18 mouse cellular contexts compared by ENCODE assay signal in the genomic region with DNA sequence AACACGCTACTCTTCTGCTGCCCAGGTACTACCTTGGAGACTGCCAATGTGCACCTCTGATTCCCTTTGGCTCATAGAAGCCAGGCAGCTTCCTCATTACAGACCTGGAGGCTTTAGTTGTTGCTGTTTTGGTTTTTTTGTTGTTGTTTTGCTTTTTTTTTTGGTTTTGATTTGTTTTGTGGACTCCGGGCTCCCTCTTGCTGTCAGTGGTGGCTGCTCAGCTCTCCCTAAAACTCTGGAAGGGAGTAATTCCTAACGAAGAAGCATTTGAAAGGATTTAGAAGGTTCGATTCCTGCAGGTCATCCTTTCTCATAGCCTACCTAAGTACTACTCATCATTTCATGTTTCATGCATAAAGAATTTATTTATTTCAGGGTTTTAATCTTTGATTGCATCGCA.
"Had no signal": no experiment of that assay in that cellular context is flagged by ENCODE, and none has a peak within 500 bp of the region (broad histone marks: within the 10 kb centered on the region; RNA-seq: fewer than 3 reads in every experiment).

No protein-coding gene starts in this region.

- H3K36me3 ChIP-seq: intestine, embryonic 15.5 days; kidney, embryonic 15.5 days; lung, embryonic 15.5 days; midbrain, embryonic 10.5 days; midbrain, embryonic 13.5 days; neural tube, embryonic 12.5 days; neural tube, embryonic 15.5 days had no signal

- ATAC-seq: intestine, embryonic 15.5 days; midbrain, embryonic 13.5 days had no signal

- H3K4me3 ChIP-seq: intestine, embryonic 15.5 days; kidney, embryonic 15.5 days; lung, embryonic 15.5 days; megakaryocyte, embryonic 14.5 days; midbrain, embryonic 10.5 days; midbrain, embryonic 13.5 days; neural tube, embryonic 12.5 days; neural tube, embryonic 15.5 days had no signal

- DNase-seq: kidney, adult 11 months; kidney, adult 8-10 months; kidney, postnatal 14 days; lung, adult 18-20 months; lung, postnatal 10 days; lung, postnatal 36 days; thymus, adult 2 months; thymus, postnatal 14 days; thymus, postnatal 4 days had no signal

- H3K9me3 ChIP-seq: intestine, embryonic 15.5 days; kidney, embryonic 15.5 days; lung, embryonic 15.5 days; megakaryocyte, embryonic 14.5 days; midbrain, embryonic 10.5 days; midbrain, embryonic 13.5 days; neural tube, embryonic 12.5 days; neural tube, embryonic 15.5 days had no signal

- H3K9ac ChIP-seq: intestine, embryonic 15.5 days; kidney, embryonic 15.5 days; liver, embryonic 14.5 days; lung, embryonic 15.5 days; midbrain, embryonic 13.5 days; neural tube, embryonic 12.5 days; neural tube, embryonic 15.5 days had no signal

- H3K4me2 ChIP-seq: intestine, embryonic 15.5 days; kidney, embryonic 15.5 days; lung, embryonic 15.5 days; midbrain, embryonic 13.5 days; neural tube, embryonic 12.5 days; neural tube, embryonic 15.5 days had no signal

- H3K27ac ChIP-seq: intestine, embryonic 15.5 days; kidney, embryonic 15.5 days; liver, embryonic 14.5 days; lung, embryonic 15.5 days; midbrain, embryonic 10.5 days; midbrain, embryonic 13.5 days; neural tube, embryonic 12.5 days; neural tube, embryonic 15.5 days had no signal

- H3K4me1 ChIP-seq: intestine, embryonic 15.5 days; kidney, embryonic 15.5 days; lung, embryonic 15.5 days; megakaryocyte, embryonic 14.5 days; midbrain, embryonic 10.5 days; midbrain, embryonic 13.5 days; neural tube, embryonic 12.5 days; neural tube, embryonic 15.5 days had no signal

- H3K27me3 ChIP-seq: intestine, embryonic 15.5 days; kidney, embryonic 15.5 days; lung, embryonic 15.5 days; megakaryocyte, embryonic 14.5 days; midbrain, embryonic 13.5 days; neural tube, embryonic 12.5 days; neural tube, embryonic 15.5 days had no signal
